Mouse (Mus musculus): ENCODE measurements around the gene Spryd4. TPM values are rescaled to one million over a fixed set of nuclear protein-coding genes. Genes with fewer than 3 reads are reported as not detected.
A peak's percentile ranks its signal among the peaks of the same experiment; 100 is the strongest.

Gene Spryd4
- polyA plus RNA-seq, 1 experiment from 2014 or later = 22.4 TPM

DNA sequence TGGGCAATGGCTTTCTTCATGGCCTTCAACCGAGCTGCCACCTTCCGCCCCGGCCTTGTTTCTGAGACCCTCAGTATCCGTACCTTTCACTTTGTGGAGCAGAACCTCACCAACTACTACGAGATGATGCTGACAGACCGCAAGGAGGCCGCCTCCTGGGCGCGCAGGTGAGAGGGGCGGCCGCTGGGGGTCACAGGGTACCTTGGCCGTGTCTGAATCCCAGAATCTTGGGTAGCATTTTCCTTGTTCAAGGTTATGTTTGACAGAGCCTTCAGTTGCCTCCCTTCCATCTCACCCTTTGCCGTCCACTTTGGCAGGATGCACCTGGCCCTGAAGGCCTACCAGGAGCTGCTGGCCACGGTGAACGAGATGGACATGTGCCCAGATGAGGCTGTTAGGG, 32.5 kb upstream of the Spryd4 start:
- Histone ChIP-seq H3K9me3 (ENCODE audit: control insufficient read depth, low read length) (no peaks in the 10 kb centered on the region), H3K27me3 (ENCODE audit: control insufficient read depth, insufficient read depth, low read length) (no peaks in the 10 kb centered on the region), H3K4me1 (replicated peaks; ENCODE audit: control insufficient read depth, insufficient read depth, low read length) (no peaks in the 10 kb centered on the region), H3K4me3 (replicated peaks; ENCODE audit: low read length) (no peak overlapping the region), H3K4me2 (replicated peaks) (no peak overlapping the region), H3K27ac (no peak overlapping the region), H3K36me3 (replicated peaks; ENCODE audit: control insufficient read depth, insufficient read depth) (peaks cover 70% of the 10 kb centered on the region), H3K9ac (no peak overlapping the region)
- DNase-seq (ENCODE audit: low spot score) = no peak
- WGBS = 95% methylated on average over 15 of the region's 15 CpGs
- ATAC-seq (ENCODE audit: low FRiP score) = no peak

DNA sequence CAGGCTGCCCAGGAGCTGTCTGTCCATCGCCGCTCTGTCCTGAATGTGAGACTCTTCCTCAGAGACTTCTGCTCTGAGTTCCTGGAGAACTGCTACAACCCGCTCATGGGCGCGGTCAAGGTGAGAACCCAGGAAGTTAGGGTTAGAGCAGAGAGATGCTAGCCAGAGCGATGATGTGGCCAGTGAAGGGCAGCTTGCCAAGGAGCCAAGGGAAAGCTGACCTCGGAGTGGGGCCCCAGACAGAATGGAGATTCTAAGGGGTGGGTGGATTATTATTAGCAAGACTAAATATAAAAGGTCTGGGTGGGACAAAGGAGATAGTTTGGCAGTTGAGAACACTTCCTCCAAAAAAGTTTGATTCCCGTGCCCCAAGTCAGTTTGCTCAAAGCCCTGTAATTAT, 31.6 kb upstream of the Spryd4 start:
- no peak for DNase-seq (ENCODE audit: low spot score)
- H3K36me3 ChIP-seq (replicated peaks; ENCODE audit: control insufficient read depth, insufficient read depth) = peaks cover 62% of the 10 kb centered on the region
- H3K9me3 ChIP-seq (ENCODE audit: control insufficient read depth, low read length) = no peaks in the 10 kb centered on the region
- no peaks in the 10 kb centered on the region for H3K27me3 ChIP-seq (ENCODE audit: control insufficient read depth, insufficient read depth, low read length)
- no peak overlapping the region for H3K4me3 ChIP-seq (replicated peaks; ENCODE audit: low read length)
- no peak overlapping the region for H3K27ac ChIP-seq
- WGBS = 94% methylated on average over 8 of the region's 8 CpGs
- no peak overlapping the region for H3K9ac ChIP-seq
- ATAC-seq (ENCODE audit: low FRiP score) = no peak
- no peak overlapping the region for H3K4me2 ChIP-seq (replicated peaks)
- no peaks in the 10 kb centered on the region for H3K4me1 ChIP-seq (replicated peaks; ENCODE audit: control insufficient read depth, insufficient read depth, low read length)

DNA sequence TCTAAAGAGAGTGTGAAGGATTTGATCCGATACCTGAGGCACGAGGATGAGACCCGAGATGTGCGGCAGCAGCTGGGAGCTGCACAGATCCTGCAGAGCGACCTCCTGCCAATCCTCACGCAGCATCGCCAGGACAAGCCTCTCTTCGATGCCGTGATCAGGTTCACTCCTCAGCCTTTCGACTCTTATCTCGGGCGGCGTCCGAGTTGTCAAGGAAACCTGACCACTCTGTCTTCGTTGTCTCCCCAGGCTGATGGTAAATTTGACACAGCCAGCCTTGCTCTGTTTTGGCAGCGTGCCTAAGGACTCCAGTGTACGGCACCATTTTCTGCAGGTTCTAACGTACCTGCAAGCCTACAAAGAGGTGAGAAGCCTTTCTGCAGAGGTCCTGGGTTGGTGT, 28.5 kb upstream of the Spryd4 start:
- Histone ChIP-seq H3K27ac (no peak overlapping the region), H3K4me3 (replicated peaks; ENCODE audit: low read length) (no peak overlapping the region), H3K4me1 (replicated peaks; ENCODE audit: control insufficient read depth, insufficient read depth, low read length) (no peaks in the 10 kb centered on the region), H3K9ac (no peak overlapping the region), H3K36me3 (replicated peaks; ENCODE audit: control insufficient read depth, insufficient read depth) (peaks cover 37% of the 10 kb centered on the region), H3K4me2 (replicated peaks) (no peak overlapping the region), H3K9me3 (ENCODE audit: control insufficient read depth, low read length) (no peaks in the 10 kb centered on the region), H3K27me3 (ENCODE audit: control insufficient read depth, insufficient read depth, low read length) (no peaks in the 10 kb centered on the region)
- no peak for DNase-seq (ENCODE audit: low spot score)
- 94% methylated on average over 18 of the region's 18 CpGs for WGBS
- no peak for ATAC-seq (ENCODE audit: low FRiP score)

DNA sequence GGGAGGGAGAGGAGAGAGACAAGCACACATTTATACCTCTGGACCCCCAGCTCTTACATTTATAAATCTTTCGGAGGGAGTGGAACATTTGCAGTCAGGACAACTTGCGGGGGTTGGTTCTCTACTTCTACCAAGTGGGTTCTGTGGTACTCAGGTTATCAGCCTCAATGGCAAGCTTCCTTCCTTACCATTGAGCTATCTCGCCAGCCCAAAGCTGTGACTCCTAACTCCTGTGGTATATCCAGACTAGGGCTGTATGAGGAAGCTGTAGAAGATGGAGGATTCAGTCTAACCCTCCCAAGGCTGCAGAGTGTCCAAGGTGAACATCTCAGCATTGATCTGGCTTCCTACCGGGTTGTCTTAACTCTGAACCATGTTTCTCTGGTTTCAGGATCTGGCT, 27.5 kb upstream of the Spryd4 start:
- H3K27ac ChIP-seq = no peak overlapping the region
- no peaks in the 10 kb centered on the region for H3K9me3 ChIP-seq (ENCODE audit: control insufficient read depth, low read length)
- no peak overlapping the region for H3K4me3 ChIP-seq (replicated peaks; ENCODE audit: low read length)
- 97% methylated on average over 4 of the region's 4 CpGs for WGBS
- no peak overlapping the region for H3K9ac ChIP-seq
- H3K4me1 ChIP-seq (replicated peaks; ENCODE audit: control insufficient read depth, insufficient read depth, low read length) = no peaks in the 10 kb centered on the region
- H3K36me3 ChIP-seq (replicated peaks; ENCODE audit: control insufficient read depth, insufficient read depth) = peaks cover 27% of the 10 kb centered on the region
- ATAC-seq (ENCODE audit: low FRiP score) = no peak
- H3K27me3 ChIP-seq (ENCODE audit: control insufficient read depth, insufficient read depth, low read length) = no peaks in the 10 kb centered on the region
- no peak overlapping the region for H3K4me2 ChIP-seq (replicated peaks)
- no peak for DNase-seq (ENCODE audit: low spot score)

DNA sequence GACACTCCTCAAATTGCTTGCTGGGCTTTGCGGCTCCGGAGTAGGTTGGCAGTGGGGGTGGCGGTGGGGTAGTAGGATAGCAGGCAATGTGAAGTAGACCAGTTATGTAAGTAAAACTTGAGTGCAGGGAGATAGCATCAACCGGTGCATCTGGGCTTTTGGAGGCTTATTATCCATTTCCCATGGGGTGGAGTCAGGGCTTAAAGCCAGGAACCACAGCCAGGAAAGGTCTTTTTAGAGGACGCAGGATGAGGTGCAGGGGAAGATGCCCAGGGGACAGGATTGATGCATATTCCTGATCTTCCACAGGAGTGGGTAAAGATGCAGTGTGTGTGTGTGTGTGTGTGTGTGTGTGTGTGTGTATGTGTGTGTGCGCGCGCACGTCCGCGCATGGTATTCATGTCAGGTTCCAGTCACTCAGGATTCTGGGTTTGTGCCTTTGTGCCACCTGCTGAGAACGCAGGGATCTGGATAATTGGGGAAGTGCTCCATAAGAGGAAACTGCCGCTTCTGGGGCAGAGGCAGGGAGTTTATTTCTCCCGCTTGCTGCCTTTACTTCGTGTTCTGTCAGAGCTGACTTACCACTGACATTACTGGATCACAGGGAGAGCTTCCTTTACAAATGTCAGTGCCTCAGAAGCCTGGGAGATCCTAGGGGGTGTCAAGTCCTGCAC, 26.3 kb upstream of the Spryd4 start:
- Histone ChIP-seq H3K4me1 (replicated peaks; ENCODE audit: control insufficient read depth, insufficient read depth, low read length) (0 out of 2 replicates have a peak, but pooled peaks cover 4% of the 10 kb centered on the region), H3K9ac (no peak overlapping the region), H3K27me3 (ENCODE audit: control insufficient read depth, insufficient read depth, low read length) (no peaks in the 10 kb centered on the region), H3K9me3 (ENCODE audit: control insufficient read depth, low read length) (no peaks in the 10 kb centered on the region), H3K36me3 (replicated peaks; ENCODE audit: control insufficient read depth, insufficient read depth) (peaks cover 18% of the 10 kb centered on the region; the same call in 1 of the 2 replicates), H3K4me2 (replicated peaks) (no peak overlapping the region), H3K4me3 (replicated peaks; ENCODE audit: low read length) (no peak overlapping the region), H3K27ac (no peak overlapping the region)
- DNase-seq (ENCODE audit: low spot score) (no peak), ATAC-seq (ENCODE audit: low FRiP score) (no peak)
- WGBS = 75% methylated on average over 15 of the region's 15 CpGs

DNA sequence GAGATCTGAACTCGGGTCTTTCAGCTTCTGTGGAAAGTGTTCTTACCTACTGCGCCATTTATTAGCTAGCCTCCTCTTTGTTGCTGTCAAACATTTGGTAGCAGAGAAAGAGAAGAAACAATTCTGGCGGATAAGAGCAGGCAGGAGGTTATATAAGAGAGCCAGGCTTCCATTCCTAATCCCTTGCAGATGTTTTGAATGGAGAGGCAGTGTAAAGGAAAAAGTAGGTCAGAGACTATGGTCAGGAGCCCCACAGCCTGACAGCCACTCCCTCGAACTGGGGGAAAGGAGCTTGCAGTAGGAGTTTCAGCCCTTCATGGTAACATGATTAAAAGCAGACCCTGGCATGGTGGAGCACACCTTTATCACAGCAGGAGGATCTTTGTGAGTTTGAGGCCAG, 24.7 kb upstream of the Spryd4 start:
- Histone ChIP-seq H3K4me2 (replicated peaks) (no peak overlapping the region), H3K27ac (no peak overlapping the region), H3K9me3 (ENCODE audit: control insufficient read depth, low read length) (no peaks in the 10 kb centered on the region), H3K36me3 (replicated peaks; ENCODE audit: control insufficient read depth, insufficient read depth) (0 out of 2 replicates have a peak, but pooled peaks cover 3% of the 10 kb centered on the region), H3K27me3 (ENCODE audit: control insufficient read depth, insufficient read depth, low read length) (no peaks in the 10 kb centered on the region), H3K9ac (no peak overlapping the region), H3K4me1 (replicated peaks; ENCODE audit: control insufficient read depth, insufficient read depth, low read length) (0 out of 2 replicates have a peak, but pooled peaks cover 7% of the 10 kb centered on the region), H3K4me3 (replicated peaks; ENCODE audit: low read length) (no peak overlapping the region)
- DNase-seq (ENCODE audit: low spot score) (no peak), ATAC-seq (ENCODE audit: low FRiP score) (no peak)
- 79% methylated on average over 4 of the region's 4 CpGs for WGBS

DNA sequence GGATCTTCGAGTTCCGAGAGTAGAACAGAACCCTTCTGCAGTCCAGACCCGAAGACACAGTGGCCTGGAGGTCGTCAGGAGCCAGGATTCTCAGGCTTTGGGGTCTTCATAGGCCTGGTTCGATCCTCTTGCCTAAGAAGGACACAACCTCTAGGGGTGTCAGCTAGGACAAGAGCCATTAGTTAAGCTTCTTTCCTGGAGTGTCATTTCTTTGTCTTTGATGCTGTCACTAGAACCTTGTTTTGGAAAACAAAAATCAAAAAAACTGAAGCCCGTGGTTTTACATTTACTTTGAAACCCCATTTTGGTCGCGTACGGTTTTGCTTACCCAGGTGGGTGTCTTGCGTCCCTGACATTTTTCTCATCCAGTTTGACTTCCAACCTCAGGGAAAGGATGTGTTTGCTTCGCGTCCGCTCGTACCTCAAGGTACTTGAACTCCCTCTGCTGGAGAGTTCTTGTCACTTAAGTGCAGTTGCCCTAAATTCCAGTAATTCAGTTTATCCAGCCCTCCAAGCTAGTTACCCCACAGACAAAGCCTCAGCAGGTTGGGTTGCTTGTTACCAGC, 20.9 kb upstream of the Spryd4 start:
- H3K27me3 ChIP-seq (ENCODE audit: control insufficient read depth, insufficient read depth, low read length) = no peaks in the 10 kb centered on the region
- peak overlapping the region; percentile 86 for H3K27ac ChIP-seq
- no peaks in the 10 kb centered on the region for H3K9me3 ChIP-seq (ENCODE audit: control insufficient read depth, low read length)
- WGBS = 1% methylated on average over 14 of the region's 14 CpGs
- peak overlapping the region; percentile 76 for H3K4me3 ChIP-seq (replicated peaks; ENCODE audit: low read length)
- no peaks in the 10 kb centered on the region for H3K36me3 ChIP-seq (replicated peaks; ENCODE audit: control insufficient read depth, insufficient read depth)
- H3K4me1 ChIP-seq (replicated peaks; ENCODE audit: control insufficient read depth, insufficient read depth, low read length) = 0 out of 2 replicates have a peak, but pooled peaks cover 7% of the 10 kb centered on the region
- peak; percentile 80 for DNase-seq (ENCODE audit: low spot score)
- H3K4me2 ChIP-seq (replicated peaks) = peak overlapping the region; percentile 60
- no peak for ATAC-seq (ENCODE audit: low FRiP score)
- peak overlapping the region; percentile 61 for H3K9ac ChIP-seq

DNA sequence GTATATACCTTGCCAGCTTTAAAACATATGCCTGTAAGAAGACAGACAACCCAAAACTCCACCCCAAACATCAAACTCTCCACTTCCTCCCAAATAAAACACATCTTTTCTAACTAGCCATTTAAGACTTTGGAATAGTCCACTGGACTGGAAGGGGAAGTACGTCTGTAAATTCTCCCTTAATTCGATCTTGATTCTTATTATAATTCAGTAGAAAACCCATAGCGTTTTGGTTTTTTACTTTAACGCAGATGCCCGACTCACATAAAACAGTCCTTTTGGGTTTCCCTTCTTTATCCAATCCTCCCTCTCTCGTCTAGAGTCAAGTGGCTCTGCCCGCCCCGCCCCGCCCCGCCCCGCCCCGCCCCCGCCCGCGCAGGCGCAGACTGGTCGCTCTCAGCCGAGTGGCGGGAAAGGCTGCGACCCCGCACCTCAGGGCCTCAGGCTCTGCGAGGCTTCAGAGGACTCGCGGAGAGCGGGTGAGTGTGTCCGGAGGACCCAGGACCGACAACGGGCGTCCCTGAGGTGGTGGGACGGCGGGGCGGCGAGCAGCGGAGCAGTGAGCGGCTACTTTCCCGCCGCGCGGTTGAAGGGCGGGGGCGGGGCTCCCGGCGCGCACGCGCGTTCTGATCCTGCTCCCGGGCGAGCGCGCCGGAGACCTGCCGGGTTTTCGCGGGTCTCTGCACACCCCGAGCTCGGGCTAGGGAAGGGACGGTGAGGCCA, 20.3 kb upstream of the Spryd4 start, which contains the start of gene Timeless:
Timeless (plus strand) TSS at position 369 of the 723 bp plus-strand sequence.
- Histone ChIP-seq H3K27ac (peak within 1 kb of the TSS; percentile 86), H3K4me2 (replicated peaks) (peak within 1 kb of the TSS; percentile 60), H3K9me3 (ENCODE audit: control insufficient read depth, low read length) (no peaks in the 10 kb centered on the region), H3K9ac (peak within 1 kb of the TSS; percentile 61), H3K27me3 (ENCODE audit: control insufficient read depth, insufficient read depth, low read length) (no peaks in the 10 kb centered on the region), H3K36me3 (replicated peaks; ENCODE audit: control insufficient read depth, insufficient read depth) (no peaks in the 10 kb centered on the region), H3K4me3 (replicated peaks; ENCODE audit: low read length) (peak within 1 kb of the TSS; percentile 76), H3K4me1 (replicated peaks; ENCODE audit: control insufficient read depth, insufficient read depth, low read length) (0 out of 2 replicates have a peak, but pooled peaks cover 7% of the 10 kb centered on the region)
- ATAC-seq (ENCODE audit: low FRiP score) (peak; percentile 93), DNase-seq (ENCODE audit: low spot score) (peak; percentile 84)
- WGBS = under 1% methylated on average over 57 of the region's 58 CpGs

DNA sequence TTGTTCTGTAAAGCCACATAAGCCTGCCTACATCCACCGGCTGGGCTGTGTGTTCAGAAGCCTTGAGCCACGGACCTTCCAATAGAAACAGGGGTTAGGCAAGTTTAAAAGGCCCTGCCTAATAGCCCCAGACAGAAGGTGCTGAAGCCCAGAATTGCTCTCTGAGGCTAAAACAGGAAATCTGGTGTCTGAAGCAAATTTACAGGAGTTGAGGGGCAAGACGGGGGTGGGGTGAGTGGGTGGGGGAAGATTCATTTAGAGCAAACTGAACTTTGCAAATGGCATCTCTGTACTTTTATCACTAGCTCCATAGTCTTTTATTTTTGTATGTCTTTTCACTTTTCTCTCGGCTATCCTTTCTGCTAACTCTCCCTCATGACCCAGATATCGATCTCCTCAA, 19.5 kb upstream of the Spryd4 start:
- Histone ChIP-seq H3K9ac (peak overlapping the region; percentile 61), H3K9me3 (ENCODE audit: control insufficient read depth, low read length) (no peaks in the 10 kb centered on the region), H3K36me3 (replicated peaks; ENCODE audit: control insufficient read depth, insufficient read depth) (no peaks in the 10 kb centered on the region), H3K27me3 (ENCODE audit: control insufficient read depth, insufficient read depth, low read length) (no peaks in the 10 kb centered on the region), H3K27ac (no peak overlapping the region), H3K4me1 (replicated peaks; ENCODE audit: control insufficient read depth, insufficient read depth, low read length) (0 out of 2 replicates have a peak, but pooled peaks cover 7% of the 10 kb centered on the region), H3K4me3 (replicated peaks; ENCODE audit: low read length) (peak overlapping the region; percentile 76), H3K4me2 (replicated peaks) (peak overlapping the region; percentile 60)
- DNase-seq (ENCODE audit: low spot score) (no peak), ATAC-seq (ENCODE audit: low FRiP score) (no peak)
- WGBS = 28% methylated on average over 5 of the region's 5 CpGs

Data from hindbrain, embryonic 14.5 days (tissue).